Mouse (Mus musculus): ENCODE data around the gene Sgf29. TPM values are rescaled to one million over a fixed set of nuclear protein-coding genes. Genes with fewer than 3 reads are reported as not detected.

Sgf29 gene
- polyA plus RNA-seq, 1 experiment from 2014 or later: 45.2 TPM

DNA sequence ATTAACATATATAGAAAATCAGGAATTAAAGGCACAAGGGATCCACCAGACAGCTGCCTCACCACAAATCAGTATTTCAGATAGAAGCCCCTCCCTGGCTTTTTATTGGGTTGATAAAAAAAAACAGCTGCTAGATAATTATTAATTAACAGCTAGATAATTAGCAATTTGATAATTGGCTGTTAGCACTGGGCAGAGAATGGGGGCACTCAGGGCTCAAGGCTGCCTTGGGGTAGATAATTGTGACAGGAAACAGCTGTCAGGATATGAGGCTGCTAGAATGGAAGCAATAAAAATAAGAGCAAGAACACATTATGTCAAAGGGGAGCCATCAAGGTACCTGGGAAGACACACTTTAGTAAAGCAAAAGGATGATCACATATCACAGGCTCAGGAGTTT is 4.2 kb upstream of the Sgf29 start:
- H3K4me2 ChIP-seq (replicated peaks): no peak overlapping the region
- no peaks in the 10 kb centered on the region for H3K27me3 ChIP-seq (replicated peaks)
- no peak overlapping the region for H3K27ac ChIP-seq
- no peaks in the 10 kb centered on the region for H3K36me3 ChIP-seq
- H3K4me3 ChIP-seq (replicated peaks): no peak overlapping the region
- no peak for ATAC-seq
- H3K9me3 ChIP-seq: no peaks in the 10 kb centered on the region
- peaks cover 8% of the 10 kb centered on the region; the same call in 1 of the 2 replicates for H3K4me1 ChIP-seq (replicated peaks)
- H3K9ac ChIP-seq: no peak overlapping the region

DNA sequence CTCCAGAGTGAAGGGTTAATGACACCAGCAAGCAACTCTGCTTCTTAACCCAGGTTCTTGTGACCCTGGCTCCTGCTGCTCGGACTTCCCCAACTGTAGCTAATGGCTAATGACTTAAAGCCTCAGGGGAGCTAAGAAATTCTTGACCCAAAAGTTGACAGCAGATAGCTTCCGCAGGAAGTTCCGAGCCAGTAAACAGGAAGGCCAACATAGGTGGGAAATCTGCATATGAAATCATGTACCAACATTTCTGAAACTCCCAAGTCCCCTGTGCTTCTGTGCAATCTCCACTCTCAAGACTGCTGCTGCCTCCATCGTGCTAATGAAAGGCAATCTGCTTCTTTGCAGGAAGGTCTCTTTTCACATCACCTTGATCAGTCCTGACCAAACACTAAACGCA is 3.4 kb upstream of the Sgf29 start:
- no peaks in the 10 kb centered on the region for H3K9me3 ChIP-seq
- no peaks in the 10 kb centered on the region for H3K27me3 ChIP-seq (replicated peaks)
- no peak for ATAC-seq
- H3K36me3 ChIP-seq: no peaks in the 10 kb centered on the region
- H3K4me2 ChIP-seq (replicated peaks): no peak overlapping the region
- no peak overlapping the region for H3K9ac ChIP-seq
- H3K27ac ChIP-seq: no peak overlapping the region
- WGBS: 70% methylated on average over 5 of the region's 5 CpGs
- no peak overlapping the region for H3K4me3 ChIP-seq (replicated peaks)
- peaks cover 12% of the 10 kb centered on the region; the same call in 1 of the 2 replicates for H3K4me1 ChIP-seq (replicated peaks)

DNA sequence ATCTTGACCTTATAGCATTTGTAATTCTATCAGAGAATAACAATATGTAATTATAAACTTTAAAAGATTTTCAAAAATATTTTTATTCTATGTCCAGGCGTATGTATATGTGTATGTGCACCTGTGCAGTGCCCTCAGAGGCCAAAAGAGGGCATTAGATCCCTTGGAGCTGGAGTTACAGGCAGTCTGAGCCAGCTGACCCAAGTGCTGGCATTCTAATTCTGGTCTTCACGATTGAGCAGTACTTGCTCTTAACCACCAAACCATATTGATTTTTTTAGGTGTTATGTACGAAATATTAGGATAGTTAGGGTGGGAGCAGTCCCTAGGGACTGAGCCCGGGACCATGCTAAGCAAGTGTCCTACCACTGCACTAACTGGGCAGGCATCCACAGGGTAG is 623 bp upstream of the Sgf29 start:
- Histone ChIP-seq H3K27ac (no peak overlapping the region), H3K4me2 (replicated peaks) (peak overlapping the region; percentile 73), H3K36me3 (no peaks in the 10 kb centered on the region), H3K4me1 (replicated peaks) (peaks cover 18% of the 10 kb centered on the region), H3K9ac (no peak overlapping the region), H3K4me3 (replicated peaks) (peak overlapping the region; percentile 59; the same call in 1 of the 2 replicates), H3K27me3 (replicated peaks) (no peaks in the 10 kb centered on the region), H3K9me3 (no peaks in the 10 kb centered on the region)
- ATAC-seq: no peak
- 80% methylated on average over 4 of the region's 4 CpGs for WGBS

DNA sequence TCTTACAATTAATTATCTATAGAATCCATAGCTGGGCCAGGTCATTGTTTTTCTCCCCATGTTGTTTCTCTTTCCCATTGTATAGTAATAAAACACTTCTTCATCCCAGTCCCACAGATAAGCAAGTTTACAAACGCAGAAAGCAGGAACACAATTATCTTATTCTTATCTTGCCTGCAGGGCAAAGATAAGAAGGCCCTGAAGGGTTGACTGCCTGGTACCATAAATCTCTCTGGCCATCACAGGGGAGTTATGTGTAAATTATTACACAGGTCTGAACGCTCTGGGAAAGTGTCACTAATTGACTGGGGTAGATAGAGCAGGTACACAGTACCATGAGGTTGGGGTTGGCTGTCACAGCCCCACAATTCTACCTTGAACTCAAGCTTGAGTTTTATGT is 1.7 kb downstream of the Sgf29 start:
- no peak overlapping the region for H3K4me2 ChIP-seq (replicated peaks)
- WGBS: 39% methylated on average over 2 of the region's 2 CpGs
- H3K36me3 ChIP-seq: no peaks in the 10 kb centered on the region
- no peaks in the 10 kb centered on the region for H3K27me3 ChIP-seq (replicated peaks)
- H3K4me1 ChIP-seq (replicated peaks): peaks cover 18% of the 10 kb centered on the region
- H3K9ac ChIP-seq: no peak overlapping the region
- no peaks in the 10 kb centered on the region for H3K9me3 ChIP-seq
- peak; percentile 79 for ATAC-seq
- H3K4me3 ChIP-seq (replicated peaks): no peak overlapping the region
- no peak overlapping the region for H3K27ac ChIP-seq

DNA sequence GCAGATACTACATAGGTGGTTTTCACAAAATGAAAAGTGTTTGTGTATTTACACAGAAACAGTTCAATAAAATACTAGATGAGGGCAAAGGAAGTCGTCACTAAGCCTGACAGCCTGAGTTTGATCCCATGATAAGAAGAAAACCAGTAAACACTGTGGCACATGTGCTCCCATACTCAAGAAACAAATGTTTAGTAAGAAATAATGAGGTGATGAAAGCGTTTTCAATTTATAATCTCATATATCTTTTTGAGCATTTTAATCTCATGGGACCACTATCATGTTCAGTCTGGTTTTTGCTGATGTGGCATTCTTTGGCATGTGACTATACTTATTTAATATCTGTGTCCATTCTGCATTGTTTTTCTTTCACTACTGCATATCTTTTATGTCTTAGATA is 4.9 kb downstream of the Sgf29 start:
- ATAC-seq: no peak
- 84% methylated on average over 2 of the region's 2 CpGs for WGBS

DNA sequence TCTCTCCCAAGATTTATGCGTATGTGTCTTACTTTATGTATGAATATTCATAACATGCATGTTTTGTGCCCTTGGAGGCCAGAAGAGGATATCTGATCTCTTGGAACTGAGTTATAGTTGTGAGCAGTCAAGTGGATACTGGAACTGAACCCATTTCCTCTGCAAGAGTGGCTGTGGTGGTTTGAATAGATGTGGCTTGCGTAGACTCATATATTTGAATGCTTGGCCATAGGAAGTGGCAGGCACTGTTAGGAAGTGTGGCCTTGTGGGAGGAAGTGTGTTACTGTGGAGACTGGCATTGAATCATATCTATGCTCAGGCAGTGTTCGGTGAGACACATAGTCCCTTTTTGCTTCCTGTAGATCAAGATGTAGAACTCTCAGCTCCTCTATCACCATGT is 6.6 kb downstream of the Sgf29 start:
- no peak overlapping the region for H3K4me2 ChIP-seq (replicated peaks)
- H3K27ac ChIP-seq: no peak overlapping the region
- no peaks in the 10 kb centered on the region for H3K9me3 ChIP-seq
- H3K36me3 ChIP-seq: no peaks in the 10 kb centered on the region
- peaks cover 5% of the 10 kb centered on the region; the same call in 1 of the 2 replicates for H3K4me1 ChIP-seq (replicated peaks)
- H3K9ac ChIP-seq: no peak overlapping the region
- no peak overlapping the region for H3K4me3 ChIP-seq (replicated peaks)
- no peak for ATAC-seq
- H3K27me3 ChIP-seq (replicated peaks): no peaks in the 10 kb centered on the region
- WGBS: 93% methylated on average over 3 of the region's 3 CpGs

More for the DNA sequence above, 4.9 kb downstream of the Sgf29 start:
- Histone ChIP-seq H3K4me1 (replicated peaks) (peaks cover 13% of the 10 kb centered on the region), H3K36me3 (no peaks in the 10 kb centered on the region), H3K9me3 (no peaks in the 10 kb centered on the region), H3K27me3 (replicated peaks) (no peaks in the 10 kb centered on the region), H3K27ac (no peak overlapping the region), H3K9ac (no peak overlapping the region), H3K4me2 (replicated peaks) (no peak overlapping the region), H3K4me3 (replicated peaks) (no peak overlapping the region)

DNA sequence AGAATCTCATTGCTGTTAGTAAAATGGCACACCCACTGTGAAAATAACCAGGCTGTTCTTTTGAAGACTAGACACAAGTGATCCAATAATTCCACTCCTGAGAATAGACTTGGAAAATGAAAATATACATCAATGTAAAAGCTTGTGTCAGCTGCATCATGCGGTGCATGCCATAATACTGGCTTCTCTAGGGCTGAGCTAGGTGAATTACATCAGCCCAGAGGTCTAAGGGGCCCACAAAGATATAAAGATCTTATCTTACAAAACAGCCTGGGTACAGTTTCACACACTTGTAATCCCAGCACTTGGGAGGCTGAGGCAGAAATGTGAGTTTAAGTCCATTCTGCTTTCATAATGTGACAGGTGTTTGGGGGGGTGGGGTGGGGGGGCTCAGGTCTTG is 8.4 kb downstream of the Sgf29 start:
- ATAC-seq: 0 out of 2 replicates have a peak, but pooled peaks have one; percentile 45
- Histone ChIP-seq H3K4me3 (replicated peaks) (no peak overlapping the region), H3K9me3 (no peaks in the 10 kb centered on the region), H3K36me3 (peaks cover 3% of the 10 kb centered on the region; the same call in 1 of the 2 replicates), H3K4me2 (replicated peaks) (no peak overlapping the region), H3K4me1 (replicated peaks) (no peaks in the 10 kb centered on the region), H3K9ac (no peak overlapping the region), H3K27ac (no peak overlapping the region), H3K27me3 (replicated peaks) (no peaks in the 10 kb centered on the region)
- 74% methylated on average over 1 of the region's 1 CpGs for WGBS

DNA sequence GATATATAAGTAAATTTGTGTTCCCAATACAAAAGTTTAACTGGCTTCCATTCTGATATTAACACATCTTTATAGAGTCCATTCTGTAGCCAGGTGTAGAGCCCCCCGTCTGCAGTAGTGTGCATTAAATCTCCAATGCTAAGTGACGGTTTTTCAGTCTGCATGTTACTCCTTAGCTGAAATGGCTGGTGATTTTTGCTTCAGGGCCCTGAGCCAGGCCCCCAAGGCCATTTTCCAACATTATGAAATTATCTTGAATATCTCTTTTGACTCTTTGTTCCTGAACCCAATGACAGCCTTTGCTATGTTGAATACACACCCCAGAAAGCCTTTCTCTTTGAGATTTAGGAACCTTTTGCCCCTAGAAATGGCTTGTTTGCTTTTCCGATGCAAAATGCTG is 10.7 kb downstream of the Sgf29 start:
- no peak overlapping the region for H3K27ac ChIP-seq
- H3K9ac ChIP-seq: no peak overlapping the region
- H3K36me3 ChIP-seq: peaks cover 3% of the 10 kb centered on the region; the same call in 1 of the 2 replicates
- H3K4me2 ChIP-seq (replicated peaks): no peak overlapping the region
- 87% methylated on average over 3 of the region's 3 CpGs for WGBS
- no peak for ATAC-seq
- H3K9me3 ChIP-seq: no peaks in the 10 kb centered on the region
- H3K4me3 ChIP-seq (replicated peaks): no peak overlapping the region
- peaks cover 10% of the 10 kb centered on the region; the same call in 1 of the 2 replicates for H3K4me1 ChIP-seq (replicated peaks)
- no peaks in the 10 kb centered on the region for H3K27me3 ChIP-seq (replicated peaks)

DNA sequence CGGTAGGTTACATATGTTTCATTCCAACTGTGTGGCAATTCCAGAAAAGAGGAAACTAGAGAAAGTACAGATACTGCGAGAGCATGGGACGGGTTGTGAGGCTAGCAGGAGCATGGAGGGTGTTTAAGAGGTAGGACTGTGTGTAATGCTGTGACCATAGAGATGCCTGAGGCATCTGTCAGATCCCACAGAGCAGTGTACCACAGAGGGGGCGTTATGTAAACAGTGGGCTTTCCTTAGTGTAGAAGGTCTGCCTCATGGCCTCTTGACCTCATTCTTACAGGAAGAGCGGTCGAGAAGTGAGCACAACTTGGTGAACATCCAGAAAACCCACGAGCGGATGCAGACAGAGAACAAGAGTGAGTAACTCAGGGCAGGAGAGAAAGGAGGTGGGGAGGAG is 14.5 kb downstream of the Sgf29 start:
- peak; percentile 29; the same call in 1 of the 2 replicates for ATAC-seq
- Histone ChIP-seq H3K27ac (0 out of 2 replicates have a peak overlapping the region, but pooled peaks have one; percentile 13), H3K4me3 (replicated peaks) (no peak overlapping the region), H3K36me3 (peaks cover 3% of the 10 kb centered on the region; the same call in 1 of the 2 replicates), H3K9me3 (no peaks in the 10 kb centered on the region), H3K4me2 (replicated peaks) (no peak overlapping the region), H3K27me3 (replicated peaks) (no peaks in the 10 kb centered on the region), H3K4me1 (replicated peaks) (peaks cover 22% of the 10 kb centered on the region), H3K9ac (no peak overlapping the region)
- 57% methylated on average over 8 of the region's 8 CpGs for WGBS

DNA sequence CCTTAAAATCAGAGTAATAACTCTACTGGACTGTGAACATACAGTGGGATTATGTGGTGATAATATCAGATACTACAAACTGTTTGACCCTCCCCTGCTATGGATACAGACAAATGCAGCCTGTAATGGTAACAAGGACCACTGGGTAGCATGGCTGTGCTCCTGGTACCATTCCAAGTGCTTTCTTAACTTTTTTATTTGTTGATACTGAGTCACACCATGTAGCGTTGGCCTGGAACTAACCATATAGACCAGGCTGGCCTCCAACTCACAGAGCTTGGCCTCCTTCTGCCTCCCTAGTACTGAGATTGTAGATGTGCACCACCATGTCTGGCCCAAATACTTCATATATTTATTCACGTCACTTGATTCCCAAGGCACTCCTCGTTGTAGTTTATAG is 16.2 kb downstream of the Sgf29 start:
- peaks cover 22% of the 10 kb centered on the region for H3K4me1 ChIP-seq (replicated peaks)
- no peaks in the 10 kb centered on the region for H3K9me3 ChIP-seq
- 89% methylated on average over 3 of the region's 3 CpGs for WGBS
- H3K27ac ChIP-seq: no peak overlapping the region
- H3K9ac ChIP-seq: no peak overlapping the region
- H3K36me3 ChIP-seq: peaks cover 5% of the 10 kb centered on the region; the same call in 1 of the 2 replicates
- no peak overlapping the region for H3K4me2 ChIP-seq (replicated peaks)
- no peak for ATAC-seq
- no peaks in the 10 kb centered on the region for H3K27me3 ChIP-seq (replicated peaks)
- H3K4me3 ChIP-seq (replicated peaks): no peak overlapping the region

DNA sequence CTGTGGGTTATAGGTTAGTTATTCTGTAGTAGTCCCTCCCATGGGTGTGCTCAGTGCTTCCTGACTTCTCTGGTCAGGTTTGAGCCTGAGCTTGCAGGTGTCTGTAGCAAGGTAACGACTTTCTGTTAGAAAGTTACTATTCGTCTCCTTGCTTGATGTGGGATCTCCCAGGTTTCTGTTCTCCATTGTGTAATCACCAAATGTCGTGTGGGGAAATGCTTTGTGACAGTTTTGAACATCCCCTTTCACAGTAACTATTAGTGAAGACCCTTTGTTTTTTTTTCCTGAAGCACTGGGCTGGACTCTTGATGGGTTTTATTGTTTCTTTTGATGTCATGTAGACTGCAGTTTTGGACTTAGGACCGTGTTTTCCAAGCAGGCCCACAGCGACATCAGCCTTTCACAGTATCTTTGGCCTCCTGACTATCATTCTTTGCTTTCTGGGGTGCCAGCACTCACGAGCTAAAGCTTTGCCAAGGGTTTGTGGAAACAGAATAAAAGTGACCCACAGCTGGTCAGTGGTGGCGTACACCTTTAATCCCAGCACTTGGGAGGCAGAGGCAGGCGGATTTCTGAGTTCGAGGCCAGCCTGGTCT is 18.5 kb downstream of the Sgf29 start:
- peak overlapping the region; percentile 64; the same call in 1 of the 2 replicates for H3K27ac ChIP-seq
- H3K4me3 ChIP-seq (replicated peaks): no peak overlapping the region
- peaks cover 11% of the 10 kb centered on the region for H3K36me3 ChIP-seq
- H3K4me2 ChIP-seq (replicated peaks): no peak overlapping the region
- H3K27me3 ChIP-seq (replicated peaks): no peaks in the 10 kb centered on the region
- H3K4me1 ChIP-seq (replicated peaks): peaks cover 22% of the 10 kb centered on the region
- WGBS: 74% methylated on average over 9 of the region's 9 CpGs
- peak; percentile 46 for ATAC-seq
- no peak overlapping the region for H3K9ac ChIP-seq
- no peaks in the 10 kb centered on the region for H3K9me3 ChIP-seq

DNA sequence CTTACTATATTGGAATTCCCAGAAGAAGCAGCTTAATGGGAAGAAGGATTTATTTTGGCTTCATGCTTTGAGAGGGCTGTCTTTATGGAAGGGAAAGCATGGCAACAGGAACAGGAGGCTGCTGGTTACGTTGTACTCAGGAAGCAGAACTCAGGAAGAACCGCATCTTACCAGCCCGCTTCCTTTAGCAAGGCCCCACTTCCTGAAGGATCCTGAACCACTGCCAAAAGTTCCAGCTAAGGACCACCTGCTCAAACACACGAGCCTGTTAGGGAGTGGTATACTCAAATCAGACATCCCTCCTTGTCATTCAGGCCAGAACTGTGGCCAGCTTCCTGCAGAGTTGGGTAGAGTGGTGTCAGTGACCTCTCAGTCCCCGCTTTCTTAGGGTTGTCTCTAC is 19.3 kb downstream of the Sgf29 start:
- H3K27ac ChIP-seq: peak overlapping the region; percentile 64
- no peak overlapping the region for H3K4me3 ChIP-seq (replicated peaks)
- no peak overlapping the region for H3K9ac ChIP-seq
- no peaks in the 10 kb centered on the region for H3K9me3 ChIP-seq
- H3K36me3 ChIP-seq: peaks cover 11% of the 10 kb centered on the region
- H3K4me2 ChIP-seq (replicated peaks): no peak overlapping the region
- no peak for ATAC-seq
- no peaks in the 10 kb centered on the region for H3K27me3 ChIP-seq (replicated peaks)
- H3K4me1 ChIP-seq (replicated peaks): peaks cover 22% of the 10 kb centered on the region
- 68% methylated on average over 5 of the region's 5 CpGs for WGBS

DNA sequence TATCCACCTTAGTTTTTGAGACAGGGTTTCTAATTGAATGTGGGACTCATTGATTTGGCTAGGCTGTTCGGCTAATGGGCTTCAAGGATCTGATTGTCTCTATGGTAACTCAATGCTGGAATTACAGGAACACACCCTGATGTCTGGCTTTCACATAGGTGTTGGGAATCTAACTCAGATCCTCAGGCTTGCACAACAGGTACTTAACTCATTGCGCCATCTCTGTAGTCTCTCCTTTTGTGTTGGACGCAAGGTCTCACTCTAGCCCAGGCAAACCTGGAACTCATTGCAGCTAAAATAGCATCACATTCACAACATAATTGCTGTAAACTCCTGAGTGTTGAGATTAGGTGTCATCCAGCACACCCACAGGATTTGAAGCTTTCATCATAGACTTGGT is 21.0 kb downstream of the Sgf29 start:
- Histone ChIP-seq H3K4me2 (replicated peaks) (no peak overlapping the region), H3K4me1 (replicated peaks) (peaks cover 10% of the 10 kb centered on the region; the same call in 1 of the 2 replicates), H3K27ac (no peak overlapping the region), H3K36me3 (peaks cover 11% of the 10 kb centered on the region), H3K9ac (no peak overlapping the region), H3K4me3 (replicated peaks) (no peak overlapping the region), H3K9me3 (no peaks in the 10 kb centered on the region), H3K27me3 (replicated peaks) (no peaks in the 10 kb centered on the region)
- 87% methylated on average over 3 of the region's 3 CpGs for WGBS
- no peak for ATAC-seq
